ENCODE assay signal across 8 mouse cellular contexts in genomic region chr19:46040149-46040902, GRCm38 (mm10). TPM values are rescaled to one million over a fixed set of nuclear protein-coding genes. Genes with fewer than 3 reads are reported as not detected.
DNase-seq lines count a peak whose midpoint lies in the region; ATAC-seq and TF ChIP-seq lines count a peak whose summit lies in the region.

No protein-coding gene starts in this region.

- peaks cover 13% of the 10 kb centered on the region for H3K36me3 ChIP-seq in forebrain, postnatal 0 days (ENCODE audit: insufficient read depth)
- H3K36me3 ChIP-seq in lung, embryonic 16.5 days (ENCODE audit: control insufficient read depth, insufficient read depth, low read length): peaks cover 7% of the 10 kb centered on the region

- DNase-seq in cerebellum, adult 2 months: peak in 1 of 2 experiments; percentile 38
- DNase-seq in cerebellum, adult 8-10 months: no peak
- no peak for DNase-seq in forebrain, postnatal 0 days
- peak; percentile 40 to 73 for DNase-seq in thymus, adult 18-20 months
- no peak for DNase-seq in gastrocnemius, adult 8-10 months (ENCODE audit: low spot score in 2 of 2)
- DNase-seq in layer of hippocampus, postnatal 14 days (ENCODE audit: low spot score in 2 of 2): no peak

- WGBS in cerebellum, adult 2 months: 32% methylated on average over 14 of the region's 14 CpGs
- WGBS in forebrain, postnatal 0 days: 27% methylated on average over 14 of the region's 14 CpGs
- 28% methylated on average over 14 of the region's 14 CpGs for WGBS in lung, embryonic 16.5 days

- H3K27ac ChIP-seq in cerebellum, adult 2 months (ENCODE audit: insufficient read depth, low read length): peak overlapping the region; percentile 78
- peak overlapping the region; percentile 85 for H3K27ac ChIP-seq in forebrain, postnatal 0 days (ENCODE audit: low read depth, low read length)
- H3K27ac ChIP-seq in lung, embryonic 16.5 days (ENCODE audit: low read length): peak overlapping the region; percentile 98

- peak; percentile 61 for ATAC-seq in CD4-positive, CD25-positive, alpha-beta regulatory T cell, adult 4 months
- no peak for ATAC-seq in forebrain, postnatal 0 days
- no peak for ATAC-seq in lung, embryonic 16.5 days (ENCODE audit: low read depth)

- H3K9me3 ChIP-seq in forebrain, postnatal 0 days (ENCODE audit: low read length): no peaks in the 10 kb centered on the region
- no peaks in the 10 kb centered on the region for H3K9me3 ChIP-seq in lung, embryonic 16.5 days (ENCODE audit: control insufficient read depth, low read length)

- H3K4me1 ChIP-seq in cerebellum, adult 2 months (ENCODE audit: control insufficient read depth, insufficient read depth, low read length): peaks cover 37% of the 10 kb centered on the region; the same call in 1 of the 2 replicates
- peaks cover 53% of the 10 kb centered on the region for H3K4me1 ChIP-seq in forebrain, postnatal 0 days (ENCODE audit: insufficient read depth)
- peaks cover 55% of the 10 kb centered on the region for H3K4me1 ChIP-seq in lung, embryonic 16.5 days (replicated peaks; ENCODE audit: control insufficient read depth, insufficient read depth, low read length)

- no peaks in the 10 kb centered on the region for H3K27me3 ChIP-seq in cerebellum, adult 2 months (ENCODE audit: control insufficient read depth, insufficient read depth, low read length)
- H3K27me3 ChIP-seq in forebrain, postnatal 0 days (ENCODE audit: insufficient read depth, low read length): no peaks in the 10 kb centered on the region
- no peaks in the 10 kb centered on the region for H3K27me3 ChIP-seq in lung, embryonic 16.5 days (ENCODE audit: control insufficient read depth, insufficient read depth, low read depth, low read length)

- peak overlapping the region; percentile 91 for H3K4me2 ChIP-seq in forebrain, postnatal 0 days (ENCODE audit: low read depth)
- peak overlapping the region; percentile 89 for H3K4me2 ChIP-seq in lung, embryonic 16.5 days (ENCODE audit: low read depth, low read length)

- TF ChIP-seq CTCF in cerebellum, adult 2 months (IDR thresholded peaks at IDR 0.05; ENCODE audit: borderline replicate concordance, insufficient read depth, low read depth, low read length): no peak
- no peak for TF ChIP-seq CTCF in forebrain, postnatal 0 days (IDR thresholded peaks at IDR 0.05; ENCODE audit: low read depth)

- H3K4me3 ChIP-seq in cerebellum, adult 2 months (replicated peaks; ENCODE audit: insufficient read depth, low read depth, low read length): peak overlapping the region; percentile 86
- peak overlapping the region; percentile 58 for H3K4me3 ChIP-seq in forebrain, postnatal 0 days (ENCODE audit: low read depth, low read length)
- H3K4me3 ChIP-seq in lung, embryonic 16.5 days (ENCODE audit: low read length): peak overlapping the region; percentile 82

- H3K9ac ChIP-seq in forebrain, postnatal 0 days: peak overlapping the region; percentile 81
- H3K9ac ChIP-seq in lung, embryonic 16.5 days (ENCODE audit: low read length): peak overlapping the region; percentile 71

- no peak for TF ChIP-seq POLR2A in cerebellum, adult 2 months (IDR thresholded peaks at IDR 0.05; ENCODE audit: borderline replicate concordance, insufficient read depth, low read length)

RNA-seq across cellular contexts. Expression of gene Pprc1, which starts 4.4 kb away (rescaled TPM):
- 16.9 and 18.1 TPM in 2 replicates for polyA plus RNA-seq in cerebellum, adult 2 months (2012; rRNA removed)
- 10 to 100 TPM; 20.3 to 20.4 TPM for polyA plus RNA-seq in CD4-positive, CD25-positive, alpha-beta regulatory T cell, adult 4 months (2017; shearing (Covaris generic))
- total RNA-seq in forebrain, postnatal 0 days (2014; rRNA removed): 10.6 and 11.2 TPM in 2 replicates
- polyA plus RNA-seq in forebrain, postnatal 0 days (2015; fragmentation: Nextera tagmentation; extraction: Ambion mirVana): 9.0 and 11.3 TPM in 2 replicates
- polyA plus RNA-seq in lung, embryonic 16.5 days (2015; fragmentation: Nextera tagmentation; extraction: Ambion mirVana): 24.4 and 27.0 TPM in 2 replicates
- total RNA-seq in gastrocnemius, adult 8-10 months (2022): 10 to 100 TPM; 13.0 to 22.8 (median 14.7) TPM
- total RNA-seq in layer of hippocampus, postnatal 14 days (2021): 10 to 100 TPM; 23.4 to 29.0 TPM

RNA-seq across cellular contexts. Expression of gene Ldb1, which starts 4.7 kb away (rescaled TPM):
- polyA plus RNA-seq in cerebellum, adult 2 months (2012; rRNA removed): 159 and 169 TPM in 2 replicates
- 10 to 100 TPM; 43.6 to 47.2 TPM for polyA plus RNA-seq in CD4-positive, CD25-positive, alpha-beta regulatory T cell, adult 4 months (2017; shearing (Covaris generic))
- 140 and 162 TPM in 2 replicates for total RNA-seq in forebrain, postnatal 0 days (2014; rRNA removed)
- 82.6 and 90.4 TPM in 2 replicates for polyA plus RNA-seq in forebrain, postnatal 0 days (2015; fragmentation: Nextera tagmentation; extraction: Ambion mirVana)
- 55.3 and 70.7 TPM in 2 replicates for polyA plus RNA-seq in lung, embryonic 16.5 days (2015; fragmentation: Nextera tagmentation; extraction: Ambion mirVana)
- total RNA-seq in gastrocnemius, adult 8-10 months (2022): 10 to 100 TPM; 13.3 to 19.7 (median 17.0) TPM
- 100 to 1,000 TPM in 1 of 2 experiments, 10 to 100 TPM in 1; 95.3 to 103 TPM for total RNA-seq in layer of hippocampus, postnatal 14 days (2021)

RNA-seq across cellular contexts. Expression of gene Nolc1, which starts 35.3 kb away (rescaled TPM):
- 38.8 and 38.9 TPM in 2 replicates for polyA plus RNA-seq in cerebellum, adult 2 months (2012; rRNA removed)
- polyA plus RNA-seq in CD4-positive, CD25-positive, alpha-beta regulatory T cell, adult 4 months (2017; shearing (Covaris generic)): 10 to 100 TPM; 67.5 to 86.6 TPM
- 38.0 and 51.6 TPM in 2 replicates for total RNA-seq in forebrain, postnatal 0 days (2014; rRNA removed)
- 49.7 and 67.3 TPM in 2 replicates for polyA plus RNA-seq in forebrain, postnatal 0 days (2015; fragmentation: Nextera tagmentation; extraction: Ambion mirVana)
- polyA plus RNA-seq in lung, embryonic 16.5 days (2015; fragmentation: Nextera tagmentation; extraction: Ambion mirVana): 59.2 and 66.2 TPM in 2 replicates
- 10 to 100 TPM; 17.4 to 21.4 (median 20.1) TPM for total RNA-seq in gastrocnemius, adult 8-10 months (2022)
- total RNA-seq in layer of hippocampus, postnatal 14 days (2021): 10 to 100 TPM; 39.9 to 40.7 TPM

RNA-seq across cellular contexts. Expression of gene Hps6, which starts 37.0 kb away (rescaled TPM):
- 7.2 and 8.4 TPM in 2 replicates for polyA plus RNA-seq in cerebellum, adult 2 months (2012; rRNA removed)
- 1 to 10 TPM; 2.6 to 4.7 TPM for polyA plus RNA-seq in CD4-positive, CD25-positive, alpha-beta regulatory T cell, adult 4 months (2017; shearing (Covaris generic))
- total RNA-seq in forebrain, postnatal 0 days (2014; rRNA removed): 5.3 and 7.0 TPM in 2 replicates
- polyA plus RNA-seq in forebrain, postnatal 0 days (2015; fragmentation: Nextera tagmentation; extraction: Ambion mirVana): 3.6 and 4.6 TPM in 2 replicates
- polyA plus RNA-seq in lung, embryonic 16.5 days (2015; fragmentation: Nextera tagmentation; extraction: Ambion mirVana): 10.2 and 11.1 TPM in 2 replicates
- 1 to 10 TPM; 3.4 to 5.1 (median 4.1) TPM for total RNA-seq in gastrocnemius, adult 8-10 months (2022)
- total RNA-seq in layer of hippocampus, postnatal 14 days (2021): 1 to 10 TPM; 4.9 to 5.9 TPM

RNA-seq across cellular contexts. Expression of gene Armh3, which starts 42.0 kb away (rescaled TPM):
- polyA plus RNA-seq in cerebellum, adult 2 months (2012; rRNA removed): 17.7 and 18.2 TPM in 2 replicates
- polyA plus RNA-seq in CD4-positive, CD25-positive, alpha-beta regulatory T cell, adult 4 months (2017; shearing (Covaris generic)): 10 to 100 TPM in 1 of 2 experiments, 1 to 10 TPM in 1; 9.1 to 12.8 TPM
- 17.5 and 22.5 TPM in 2 replicates for total RNA-seq in forebrain, postnatal 0 days (2014; rRNA removed)
- polyA plus RNA-seq in forebrain, postnatal 0 days (2015; fragmentation: Nextera tagmentation; extraction: Ambion mirVana): 18.7 and 20.9 TPM in 2 replicates
- polyA plus RNA-seq in lung, embryonic 16.5 days (2015; fragmentation: Nextera tagmentation; extraction: Ambion mirVana): 16.9 and 18.0 TPM in 2 replicates
- 10 to 100 TPM; 11.2 to 12.5 (median 12.1) TPM for total RNA-seq in gastrocnemius, adult 8-10 months (2022)
- total RNA-seq in layer of hippocampus, postnatal 14 days (2021): 10 to 100 TPM; 21.0 to 21.3 TPM

Comparison
In these comparisons a context has a peak if more than half of its experiments do, and no peak if none do; other contexts are left out.
1. DNase-seq: peak in thymus, adult 18-20 months (2 of 2); none in cerebellum, adult 8-10 months (single experiment), forebrain, postnatal 0 days (single experiment), gastrocnemius, adult 8-10 months (0 of 2) and layer of hippocampus, postnatal 14 days (0 of 2).
2. Peak in every context shown above with its lines, with median percentiles within 50 percentile points of each other: H3K27ac ChIP-seq and H3K4me3 ChIP-seq.